Mouse (Mus musculus): ENCODE measurements at regions not wholly inside any gene's neighbourhood (a gene's known extent, or its start where the extent isn't known, plus 50 kb on each side); places are given as distances from the start of the nearest gene placed in this dataset.

DNA sequence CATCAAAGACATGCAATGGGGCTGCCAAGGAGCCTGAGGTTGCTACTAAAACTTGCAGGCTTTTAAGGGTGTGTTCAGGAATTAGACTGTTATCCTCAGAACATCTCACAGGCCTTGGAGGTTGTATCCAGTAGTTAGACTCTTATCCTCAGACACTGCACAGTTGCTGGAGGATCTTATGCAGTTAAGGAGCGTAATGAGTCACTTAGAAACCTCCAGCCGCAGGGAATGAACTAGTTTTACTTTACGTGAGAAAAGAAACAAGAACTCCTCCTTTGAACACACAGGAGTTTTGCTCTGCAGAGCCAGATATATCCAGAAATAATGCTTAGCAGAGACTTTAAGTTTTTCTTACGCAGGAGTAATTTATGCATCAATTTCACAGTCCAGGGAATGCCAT is 70.1 kb upstream of the Fam241a start:
- H3K27ac ChIP-seq (ENCODE audit: insufficient read depth, low read depth, low read length), result no peak overlapping the region
- no peaks in the 10 kb centered on the region for H3K4me1 ChIP-seq (ENCODE audit: control insufficient read depth, insufficient read depth, insufficient read length, low read length)
- H3K36me3 ChIP-seq (ENCODE audit: control insufficient read depth, insufficient read depth, low read length), result no peaks in the 10 kb centered on the region
- H3K27me3 ChIP-seq (ENCODE audit: control insufficient read depth, insufficient read depth, low read length), result no peaks in the 10 kb centered on the region
- no peak overlapping the region for H3K4me3 ChIP-seq (ENCODE audit: low read depth, low read length)
- WGBS, result 91% methylated on average over 4 of the region's 4 CpGs
- TF ChIP-seq CTCF (IDR thresholded peaks at IDR 0.05; ENCODE audit: extremely low read depth, insufficient read length, insufficient replicate concordance, low read depth, low read length) (no peak), POLR2A (IDR thresholded peaks at IDR 0.05; ENCODE audit: low read depth, low read length) (no peak)

- 47% methylated on average over 13 of the region's 13 CpGs for WGBS
- H3K36me3 ChIP-seq (ENCODE audit: control insufficient read depth, insufficient read depth, low read length), result no peaks in the 10 kb centered on the region
- no peak overlapping the region for H3K4me3 ChIP-seq (ENCODE audit: low read depth, low read length)
- peaks cover 4% of the 10 kb centered on the region; the same call in 1 of the 2 replicates for H3K27me3 ChIP-seq (ENCODE audit: control insufficient read depth, insufficient read depth, low read length)
- H3K27ac ChIP-seq (ENCODE audit: insufficient read depth, low read depth, low read length), result no peak overlapping the region
- TF ChIP-seq POLR2A (IDR thresholded peaks at IDR 0.05; ENCODE audit: low read depth, low read length) (no peak), CTCF (IDR thresholded peaks at IDR 0.05; ENCODE audit: extremely low read depth, insufficient read length, insufficient replicate concordance, low read depth, low read length) (no peak)
- H3K4me1 ChIP-seq (ENCODE audit: control insufficient read depth, insufficient read depth, insufficient read length, low read length), result no peaks in the 10 kb centered on the region
Observed at GRCm38 (mm10) chr3:127958919-127959684, 63.0 kb upstream of the Fam241a start.

DNA sequence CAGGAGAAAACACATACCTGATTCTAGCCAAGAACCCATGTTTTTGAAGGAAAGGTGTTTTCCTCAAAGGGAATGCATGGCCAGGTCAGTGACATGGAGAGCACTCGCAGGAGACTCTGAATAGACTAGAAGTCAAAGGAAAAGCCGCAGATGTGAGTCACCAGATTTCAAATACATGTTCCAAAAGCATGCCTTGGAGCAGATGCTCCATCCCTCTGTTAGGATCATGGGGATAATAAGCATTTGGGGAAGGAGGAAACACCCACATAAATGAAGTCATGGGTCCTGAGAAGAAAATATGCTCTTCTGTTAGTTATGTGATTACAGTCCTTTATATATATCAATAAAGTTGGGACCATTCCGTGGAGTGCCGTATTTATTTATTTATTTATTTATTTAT is 58.7 kb upstream of the Fam241a start:
- Histone ChIP-seq H3K27me3 (ENCODE audit: control insufficient read depth, insufficient read depth, low read length) (peaks cover 4% of the 10 kb centered on the region; the same call in 1 of the 2 replicates), H3K27ac (ENCODE audit: insufficient read depth, low read depth, low read length) (no peak overlapping the region), H3K4me1 (ENCODE audit: control insufficient read depth, insufficient read depth, insufficient read length, low read length) (no peaks in the 10 kb centered on the region), H3K36me3 (ENCODE audit: control insufficient read depth, insufficient read depth, low read length) (no peaks in the 10 kb centered on the region), H3K4me3 (ENCODE audit: low read depth, low read length) (no peak overlapping the region)
- TF ChIP-seq POLR2A (IDR thresholded peaks at IDR 0.05; ENCODE audit: low read depth, low read length) (no peak), CTCF (IDR thresholded peaks at IDR 0.05; ENCODE audit: extremely low read depth, insufficient read length, insufficient replicate concordance, low read depth, low read length) (no peak)
- 92% methylated on average over 4 of the region's 4 CpGs for WGBS

GRCm38 (mm10) chr3:127953610-127954009 is 57.5 kb upstream of the Fam241a start:
- Histone ChIP-seq H3K27ac (ENCODE audit: insufficient read depth, low read depth, low read length) (no peak overlapping the region), H3K4me3 (ENCODE audit: low read depth, low read length) (no peak overlapping the region), H3K4me1 (ENCODE audit: control insufficient read depth, insufficient read depth, insufficient read length, low read length) (no peaks in the 10 kb centered on the region), H3K27me3 (ENCODE audit: control insufficient read depth, insufficient read depth, low read length) (peaks cover 4% of the 10 kb centered on the region; the same call in 1 of the 2 replicates), H3K36me3 (ENCODE audit: control insufficient read depth, insufficient read depth, low read length) (no peaks in the 10 kb centered on the region)
- TF ChIP-seq POLR2A (IDR thresholded peaks at IDR 0.05; ENCODE audit: low read depth, low read length), result no peak
- WGBS, result 86% methylated on average over 4 of the region's 4 CpGs

DNA sequence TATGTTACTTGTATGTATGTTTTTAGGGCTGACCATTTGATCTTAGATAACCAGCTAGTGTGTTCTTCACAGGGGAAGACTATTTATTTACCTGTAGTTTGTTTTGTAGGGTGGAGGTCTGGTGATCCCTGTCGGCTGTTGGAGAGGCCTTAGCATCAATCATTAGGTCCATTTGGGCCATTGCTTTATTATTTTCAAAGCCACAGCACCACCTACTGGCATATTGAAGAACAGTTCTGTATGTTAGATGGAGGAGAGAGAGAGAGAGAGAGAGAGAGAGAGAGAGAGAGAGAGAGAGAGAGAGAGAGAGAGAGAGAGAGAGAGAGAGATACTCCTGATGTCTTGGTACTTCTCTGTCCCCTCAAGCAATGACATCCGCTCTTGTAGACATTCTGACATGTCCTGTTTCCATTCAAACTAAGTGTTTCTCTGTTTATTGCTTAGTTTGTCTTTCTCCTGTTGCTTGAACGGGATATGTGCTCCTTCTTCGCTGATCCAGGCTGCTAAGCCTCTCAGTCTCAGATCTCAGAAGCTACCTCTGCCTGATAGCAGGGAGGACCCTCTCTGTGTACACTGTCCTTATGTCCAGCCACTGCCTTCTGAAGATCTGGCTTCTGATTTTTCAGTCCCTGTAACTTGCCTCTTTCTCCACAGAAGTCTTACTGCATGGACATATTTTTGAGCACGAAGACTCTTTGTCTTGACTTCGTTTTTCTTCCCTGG is 52.9 kb upstream of the Fam241a start:
- no peaks in the 10 kb centered on the region for H3K27me3 ChIP-seq (ENCODE audit: control insufficient read depth, insufficient read depth, low read length)
- no peak overlapping the region for H3K27ac ChIP-seq (ENCODE audit: insufficient read depth, low read depth, low read length)
- TF ChIP-seq CTCF (IDR thresholded peaks at IDR 0.05; ENCODE audit: extremely low read depth, insufficient read length, insufficient replicate concordance, low read depth, low read length) (no peak), POLR2A (IDR thresholded peaks at IDR 0.05; ENCODE audit: low read depth, low read length) (no peak)
- no peaks in the 10 kb centered on the region for H3K36me3 ChIP-seq (ENCODE audit: control insufficient read depth, insufficient read depth, low read length)
- H3K4me1 ChIP-seq (ENCODE audit: control insufficient read depth, insufficient read depth, insufficient read length, low read length), result no peaks in the 10 kb centered on the region
- 33% methylated on average over 6 of the region's 6 CpGs for WGBS
- H3K4me3 ChIP-seq (ENCODE audit: low read depth, low read length), result no peak overlapping the region

DNA sequence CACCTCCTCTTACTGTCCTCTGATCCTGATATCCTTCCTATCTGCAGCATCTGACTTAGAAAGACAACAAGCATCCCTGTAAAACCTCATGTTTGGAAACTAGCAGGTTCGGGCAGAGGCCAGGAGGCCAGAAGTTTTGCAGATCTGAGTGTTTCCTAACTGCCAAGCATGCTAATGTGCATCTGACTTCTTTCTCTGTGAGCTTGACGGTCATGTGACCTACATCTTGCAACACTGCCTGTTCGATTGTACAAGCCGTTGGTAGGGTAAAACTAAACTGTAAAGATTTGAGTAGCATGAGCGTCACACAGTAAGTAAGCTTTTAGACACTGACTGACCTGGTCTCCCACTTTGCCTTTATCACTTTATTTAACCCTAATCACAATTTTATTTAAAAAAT is 52.2 kb upstream of the Fam241a start:
- H3K27ac ChIP-seq (ENCODE audit: insufficient read depth, low read depth, low read length), result no peak overlapping the region
- TF ChIP-seq POLR2A (IDR thresholded peaks at IDR 0.05; ENCODE audit: low read depth, low read length) (no peak), CTCF (IDR thresholded peaks at IDR 0.05; ENCODE audit: extremely low read depth, insufficient read length, insufficient replicate concordance, low read depth, low read length) (no peak)

More for the DNA sequence above, 52.2 kb upstream of the Fam241a start:
- H3K36me3 ChIP-seq (ENCODE audit: control insufficient read depth, insufficient read depth, low read length), result no peaks in the 10 kb centered on the region
- H3K27me3 ChIP-seq (ENCODE audit: control insufficient read depth, insufficient read depth, low read length), result no peaks in the 10 kb centered on the region
- no peak overlapping the region for H3K4me3 ChIP-seq (ENCODE audit: low read depth, low read length)
- H3K4me1 ChIP-seq (ENCODE audit: control insufficient read depth, insufficient read depth, insufficient read length, low read length), result no peaks in the 10 kb centered on the region
- 67% methylated on average over 5 of the region's 5 CpGs for WGBS

Data from small intestine, adult 2 months (tissue).